Mouse (Mus musculus) embryonic fibroblast, embryonic 13.5 days (primary cell): ENCODE measurements around the gene H60b.
"Not testable (repeated sequence)": the region's sequence is repeated elsewhere in the genome, so short reads cannot be mapped to it uniquely, and the experiment has no call there.

ENCODE experiments used
- CTCF ChIP-seq: IDR thresholded peaks from 2 replicates; pipeline ENCODE4 v1.5.1; 2011; ENCODE audit warnings: mild to moderate bottlenecking, control low read depth, low read length, moderate library complexity, borderline replicate concordance; ENCODE audit not compliant: insufficient read depth
- POLR2A ChIP-seq: IDR thresholded peaks from 2 replicates; pipeline ENCODE4 v1.6.1; 2011; ENCODE audit warnings: low read depth, mild to moderate bottlenecking, control low read depth, low read length, moderate library complexity

DNA sequence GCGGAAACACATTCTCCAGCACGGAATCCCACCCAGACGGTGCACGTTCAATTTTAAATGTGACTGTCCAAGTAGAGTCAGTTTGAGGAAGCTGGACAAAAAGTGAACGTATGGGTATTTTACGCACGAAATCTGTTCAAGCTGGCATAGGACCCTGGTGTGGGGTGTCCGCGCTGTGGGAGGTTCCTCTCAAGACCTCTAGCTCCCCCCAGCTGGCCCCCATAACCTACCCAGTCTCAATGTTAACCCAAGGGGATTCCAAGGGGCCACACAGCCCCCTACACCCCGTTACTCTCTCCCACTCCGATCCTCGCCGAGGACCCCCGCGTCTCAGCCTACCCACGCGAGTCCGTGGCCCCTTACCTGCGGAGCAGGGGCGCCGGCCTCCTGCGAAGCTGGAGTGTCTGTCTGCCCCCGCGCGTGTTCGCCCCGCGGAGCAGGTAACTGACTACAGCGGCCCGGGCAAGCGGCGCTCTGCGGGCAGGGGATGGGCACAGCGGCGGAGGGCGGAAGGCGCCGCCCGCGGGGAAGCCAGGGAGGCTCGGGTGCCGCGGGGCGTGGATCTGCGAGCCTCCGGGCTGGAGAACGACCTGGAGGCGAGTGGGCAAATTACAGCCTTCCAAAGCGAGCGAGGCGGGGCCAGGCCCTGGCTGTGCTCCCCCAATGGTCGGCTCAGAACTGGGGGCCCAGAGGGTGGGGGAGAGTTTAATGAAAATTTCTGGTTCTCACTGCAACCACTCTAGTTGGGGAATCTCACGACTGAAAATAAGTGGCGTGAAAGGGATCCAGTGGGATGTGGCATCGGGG, 7.1 kb upstream of the H60b start:
- TF ChIP-seq CTCF, POLR2A: not testable (repeated sequence)
